Mouse (Mus musculus) MEL (cell line): ENCODE data around the gene Nos1ap.

Experiments used
- BHLHE40 ChIP-seq: IDR thresholded peaks from 2 replicates; pipeline ENCODE4 v1.6.1; 2012; ENCODE audit warnings: low read depth, mild to moderate bottlenecking, inconsistent platforms, low read length, improper control_type of control experiment, borderline replicate concordance
- CTCF ChIP-seq, 3 experiments: IDR thresholded peaks in 2 of 3; conservative IDR thresholded peaks in 1 of 3; 2 replicates each; pipeline ENCODE4 v1.5.1; 2011 to 2012; ENCODE audit warnings: low read length in 3 of 3, low read depth in 2 of 3, mild to moderate bottlenecking in 2 of 3, improper control_type of control experiment in 1 of 3, inconsistent platforms in 1 of 3, mixed read lengths in 1 of 3, moderate library complexity in 1 of 3; ENCODE audit not compliant: control insufficient read depth in 1 of 3, insufficient read depth in 1 of 3, poor library complexity in 1 of 3, severe bottlenecking in 1 of 3
- ELF1 ChIP-seq: IDR thresholded peaks from 2 replicates; pipeline ENCODE4 v1.6.1; 2014; ENCODE audit warnings: low read depth, mild to moderate bottlenecking, inconsistent platforms, low read length, improper control_type of control experiment, moderate library complexity
- GABPA ChIP-seq: IDR thresholded peaks from 2 replicates; pipeline ENCODE4 v1.6.1; 2012; ENCODE audit warnings: low read depth, mild to moderate bottlenecking, inconsistent platforms, low read length, improper control_type of control experiment, moderate library complexity
- KAT2A ChIP-seq: conservative IDR thresholded peaks from 2 replicates; pipeline ENCODE4 v1.6.1; 2012; ENCODE audit warnings: low read depth, low read length, improper control_type of control experiment, inconsistent platforms
- MAZ ChIP-seq: IDR thresholded peaks from 2 replicates; pipeline ENCODE4 v1.6.1; 2012; ENCODE audit warnings: low read depth, mild to moderate bottlenecking, inconsistent platforms, low read length, improper control_type of control experiment
- POLR2A ChIP-seq, 2 experiments: IDR thresholded peaks; 2 replicates each; pipeline ENCODE4 v1.6.1; 2011 to 2012; ENCODE audit warnings: low read length in 2 of 2, mild to moderate bottlenecking in 2 of 2, control low read depth in 1 of 2, improper control_type of control experiment in 1 of 2, low read depth in 1 of 2, moderate library complexity in 1 of 2; ENCODE audit not compliant: control insufficient read depth in 1 of 2, insufficient read depth in 1 of 2, poor library complexity in 1 of 2
- POLR2AphosphoS2 ChIP-seq: IDR thresholded peaks from 2 replicates; pipeline ENCODE4 v1.6.1; 2011; ENCODE audit warnings: low read length, improper control_type of control experiment
- RCOR1 ChIP-seq: IDR thresholded peaks from 2 replicates; pipeline ENCODE4 v1.6.1; 2012; ENCODE audit warnings: low read depth, mild to moderate bottlenecking, inconsistent platforms, low read length, improper control_type of control experiment
- SMC3 ChIP-seq: IDR thresholded peaks from 2 replicates; pipeline ENCODE4 v1.6.1; 2011; ENCODE audit warnings: low read depth, low read length, improper control_type of control experiment
- ZKSCAN1 ChIP-seq: IDR thresholded peaks from 2 replicates; pipeline ENCODE4 v1.6.1; 2012; ENCODE audit warnings: low read depth, mild to moderate bottlenecking, inconsistent platforms, low read length, improper control_type of control experiment, moderate library complexity
- ZNF384 ChIP-seq: IDR thresholded peaks from 2 replicates; pipeline ENCODE4 v1.6.1; 2012; ENCODE audit warnings: low read depth, mild to moderate bottlenecking, inconsistent platforms, low read length, improper control_type of control experiment

GRCm38 (mm10) chr1:170380505-170380904, 209.2 kb downstream of the Nos1ap start:
- no peak for TF ChIP-seq RCOR1
- TF ChIP-seq ELF1, result no peak
- no peak for TF ChIP-seq CTCF (IDR thresholded peaks at IDR 0.05 in 2 of 3, conservative IDR thresholded peaks at IDR 0.05 in 1 of 3; ENCODE audit: control insufficient read depth in 1 of 3, insufficient read depth in 1 of 3, low read depth in 2 of 3, low read length in 3 of 3, poor library complexity in 1 of 3, severe bottlenecking in 1 of 3)
- TF ChIP-seq KAT2A, result no peak
- TF ChIP-seq MAZ, result no peak
- TF ChIP-seq POLR2A (IDR thresholded peaks at IDR 0.05; ENCODE audit: control insufficient read depth in 1 of 2, insufficient read depth in 1 of 2, low read depth in 1 of 2, low read length in 2 of 2, poor library complexity in 1 of 2), result no peak
- no peak for TF ChIP-seq SMC3
- no peak for TF ChIP-seq GABPA
- TF ChIP-seq ZKSCAN1, result no peak
- no peak for TF ChIP-seq POLR2AphosphoS2
- TF ChIP-seq ZNF384, result no peak
- no peak for TF ChIP-seq BHLHE40
